Mouse (Mus musculus) mature B cell (primary cell): ENCODE measurements around the gene Arl4d.
"Not testable (repeated sequence)": the region's sequence is repeated elsewhere in the genome, so short reads cannot be mapped to it uniquely, and the experiment has no call there.

ENCODE experiments used
- in situ Hi-C: fragments of 300-500 bp; cut with MboI; formaldehyde crosslinking; loops from 2 replicates; pipeline ENCODE4 v1.14.3; 2019

Arl4d gene

DNA sequence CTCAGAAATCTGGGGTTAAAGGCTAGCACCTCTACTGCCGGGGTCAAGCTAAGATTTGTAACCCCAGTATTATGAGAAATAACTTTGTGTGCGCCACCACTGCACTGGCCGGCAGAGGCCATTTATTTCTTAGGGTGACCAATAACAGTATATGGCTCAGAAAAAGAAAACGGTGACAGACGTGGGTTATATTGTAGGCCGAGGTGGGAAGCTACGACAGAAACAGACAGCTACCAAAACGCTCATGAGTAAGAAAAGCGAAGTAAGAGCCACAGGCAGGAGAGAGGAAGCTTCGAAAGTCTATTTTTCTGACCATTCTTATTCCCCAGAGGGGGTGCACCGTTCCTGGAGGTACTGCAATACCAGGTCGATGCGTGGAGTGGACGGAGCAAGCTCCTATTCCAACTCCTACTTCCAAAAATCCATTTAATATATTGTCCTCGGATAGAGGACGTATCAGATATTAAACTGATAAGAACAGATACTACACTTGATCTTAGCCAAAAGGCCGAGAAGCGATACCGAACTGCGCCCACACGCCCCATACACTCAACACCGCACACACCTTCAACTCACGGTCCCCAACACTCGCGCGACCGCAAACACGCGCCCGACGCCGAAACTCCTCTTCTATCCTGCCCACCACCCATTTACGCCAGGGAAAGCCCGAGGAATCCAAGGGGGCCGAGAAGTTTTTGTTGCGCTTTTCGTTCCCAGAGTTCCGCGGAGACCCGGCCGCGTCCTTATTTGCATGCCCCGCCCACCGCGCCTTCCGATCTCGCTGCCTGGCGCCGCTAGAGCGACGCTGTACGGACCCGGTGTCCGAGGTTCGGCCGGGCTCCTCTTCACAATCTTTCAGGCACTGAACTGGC, 19.7 kb upstream of the Arl4d start:
- in situ Hi-C loops, result not testable (repeated sequence)

DNA sequence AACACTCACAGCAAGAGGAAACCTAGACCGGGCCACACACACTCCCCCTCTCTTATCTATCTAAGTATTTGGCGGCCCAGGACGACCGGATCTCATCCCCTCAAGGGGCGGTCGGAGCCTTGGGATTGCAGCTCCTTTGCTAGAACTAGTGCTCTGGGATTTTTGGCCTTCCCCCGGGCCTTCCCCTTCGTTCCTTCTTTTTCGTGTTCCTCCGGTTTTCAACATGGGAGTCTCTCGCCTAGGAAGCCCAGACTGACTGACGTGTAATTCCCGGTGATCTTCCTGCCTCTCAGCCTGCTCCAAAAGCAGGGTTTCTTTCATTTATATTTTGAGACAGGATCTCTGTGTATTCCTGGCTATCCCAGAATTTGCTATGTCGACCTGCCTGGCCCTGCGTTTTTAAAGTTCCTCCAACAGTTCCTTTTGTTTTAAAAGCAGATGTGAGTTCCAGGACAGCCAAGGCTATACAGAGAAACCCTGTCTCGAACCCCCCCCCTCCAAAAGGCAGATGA, 19.0 kb upstream of the Arl4d start:
- in situ Hi-C loops, result not testable (repeated sequence)

DNA sequence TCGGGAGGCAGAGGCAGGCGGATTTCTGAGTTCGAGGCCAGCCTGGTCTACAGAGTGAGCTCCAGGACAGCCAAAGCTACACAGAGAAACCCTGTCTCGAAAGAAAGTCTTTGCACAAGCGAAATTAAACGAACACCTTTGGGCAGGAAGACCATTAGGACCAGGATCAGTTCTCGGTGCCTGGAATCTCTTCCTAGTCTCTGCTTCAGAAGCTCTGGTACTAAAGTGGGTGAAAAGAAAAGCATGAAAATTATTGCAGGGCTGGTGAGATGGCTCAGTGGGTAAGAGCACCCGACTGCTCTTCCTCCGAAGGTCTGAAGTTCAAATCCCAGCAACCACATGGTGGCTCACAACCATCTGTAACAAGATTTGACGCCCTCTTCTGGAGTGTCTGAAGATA, 18.2 kb upstream of the Arl4d start:
- in situ Hi-C loops, result not testable (repeated sequence)

DNA sequence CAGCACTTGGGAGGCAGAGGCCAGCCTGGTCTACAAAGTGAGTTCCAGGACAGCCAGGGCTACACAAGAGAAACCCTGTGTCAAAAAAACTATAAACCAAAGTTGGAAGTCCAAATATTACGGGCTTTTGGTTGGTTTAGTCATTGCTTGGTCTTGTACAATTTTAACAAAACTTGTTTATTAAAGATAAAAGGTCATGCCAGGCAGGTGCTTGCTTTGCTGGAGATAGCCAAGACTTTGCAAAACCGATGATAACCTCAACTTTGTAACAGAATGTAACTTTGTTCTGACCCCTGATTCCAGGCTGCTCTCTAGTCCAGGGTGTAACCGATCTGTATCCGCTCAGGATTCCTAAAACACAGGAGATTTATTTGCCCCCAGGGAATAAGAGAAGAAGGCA, 9.0 kb upstream of the Arl4d start:
- in situ Hi-C loops, result no loop called here

GRCm38 (mm10) chr11:101657528-101657885, 7.8 kb upstream of the Arl4d start:
- in situ Hi-C loops, result no loop called here

- in situ Hi-C loops, result not testable (repeated sequence)
Measured at GRCm38 (mm10) chr11:101657886-101658750, 7.2 kb upstream of the Arl4d start.

GRCm38 (mm10) chr11:101658751-101659558, 6.4 kb upstream of the Arl4d start:
- in situ Hi-C loops, result no loop called here

- in situ Hi-C loops, result loop anchor here (5.0 kb wide), 1 partner anchor 71 kb away; the partner anchor contains the start of gene Dhx8
Measured at GRCm38 (mm10) chr11:101661191-101661590, 4.2 kb upstream of the Arl4d start.

DNA sequence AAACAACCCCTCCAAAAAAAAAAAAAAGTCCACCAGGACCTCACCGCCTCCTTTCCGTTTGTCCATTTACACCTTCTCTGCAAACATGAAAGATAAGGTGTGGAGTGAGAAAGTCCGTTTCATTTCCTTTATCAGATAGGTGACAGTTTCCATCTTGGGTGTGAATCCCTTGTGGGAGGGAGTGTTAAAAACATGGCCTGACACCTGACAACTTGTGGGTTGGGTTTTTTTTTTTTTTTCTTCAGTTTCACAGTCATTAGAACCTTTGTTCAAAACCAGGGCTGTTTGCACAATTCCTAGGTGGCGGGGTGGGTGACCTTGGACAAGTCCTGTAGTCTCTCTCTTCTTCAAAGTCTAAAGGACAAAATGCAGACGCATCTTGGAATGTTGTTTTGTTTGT, 3.6 kb upstream of the Arl4d start:
- in situ Hi-C loops, result loop anchor here (5.0 kb wide), 1 partner anchor 71 kb away; the partner anchor contains the start of gene Dhx8

DNA sequence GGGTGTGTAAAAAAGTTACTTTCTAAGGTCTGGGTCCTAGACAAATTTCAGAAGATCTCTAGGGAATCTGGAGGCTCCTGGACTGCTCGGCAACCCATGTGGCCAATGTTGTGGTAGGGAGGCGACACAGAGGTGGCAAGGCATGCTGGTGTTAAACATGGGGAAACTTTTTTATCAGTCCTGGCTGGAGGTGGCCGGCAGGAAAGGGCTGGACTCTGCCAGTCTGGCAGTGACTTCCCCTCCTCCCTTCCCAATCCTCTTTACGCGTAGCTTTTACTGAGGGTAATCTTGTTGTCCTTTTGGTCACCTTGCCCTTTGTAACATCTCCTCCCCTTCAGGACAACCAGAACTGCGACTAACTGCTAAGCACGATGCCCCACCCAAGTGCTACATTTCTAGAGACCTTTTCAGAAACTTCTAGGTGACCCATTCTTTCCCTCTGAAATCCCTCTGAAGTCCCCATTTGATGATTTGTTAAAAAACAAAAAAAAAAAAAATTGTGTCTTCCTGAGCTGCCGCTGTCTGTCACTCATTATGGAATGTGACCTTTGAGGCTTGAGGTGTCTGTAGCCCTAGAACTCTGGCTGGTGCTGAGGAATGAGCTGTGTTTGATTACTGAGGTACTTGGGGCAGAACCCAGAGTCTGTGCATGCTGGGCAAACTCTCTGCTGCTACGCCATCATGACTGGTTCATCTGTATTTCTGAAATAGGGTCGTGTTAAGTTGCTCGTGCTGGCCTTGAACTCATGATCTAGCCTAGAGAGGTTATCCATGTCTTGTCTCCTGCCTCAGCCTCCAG, 1.9 kb upstream of the Arl4d start:
- in situ Hi-C loops, result loop anchor here (5.0 kb wide), 1 partner anchor 69 kb away; the partner anchor contains the start of gene Dhx8

DNA sequence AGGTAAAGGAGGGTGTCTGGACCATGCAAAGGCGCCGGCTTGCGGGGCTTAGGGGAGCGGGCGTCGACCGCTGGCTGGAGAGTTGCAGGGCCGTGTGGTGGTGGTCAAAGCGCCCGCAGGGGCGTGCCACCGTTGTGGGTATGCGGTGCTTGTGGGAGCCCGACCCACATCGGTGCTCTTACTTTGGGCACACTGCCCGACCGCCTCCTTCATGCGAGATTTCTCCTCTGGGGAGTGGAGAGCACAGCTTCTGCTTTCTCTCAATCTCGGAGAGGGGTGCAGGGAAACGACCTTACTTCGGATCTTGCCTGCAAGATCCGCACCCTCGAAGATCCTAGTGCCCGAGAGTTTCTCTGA, 273 bp downstream of the Arl4d start:
- in situ Hi-C loops, result no loop called here

DNA sequence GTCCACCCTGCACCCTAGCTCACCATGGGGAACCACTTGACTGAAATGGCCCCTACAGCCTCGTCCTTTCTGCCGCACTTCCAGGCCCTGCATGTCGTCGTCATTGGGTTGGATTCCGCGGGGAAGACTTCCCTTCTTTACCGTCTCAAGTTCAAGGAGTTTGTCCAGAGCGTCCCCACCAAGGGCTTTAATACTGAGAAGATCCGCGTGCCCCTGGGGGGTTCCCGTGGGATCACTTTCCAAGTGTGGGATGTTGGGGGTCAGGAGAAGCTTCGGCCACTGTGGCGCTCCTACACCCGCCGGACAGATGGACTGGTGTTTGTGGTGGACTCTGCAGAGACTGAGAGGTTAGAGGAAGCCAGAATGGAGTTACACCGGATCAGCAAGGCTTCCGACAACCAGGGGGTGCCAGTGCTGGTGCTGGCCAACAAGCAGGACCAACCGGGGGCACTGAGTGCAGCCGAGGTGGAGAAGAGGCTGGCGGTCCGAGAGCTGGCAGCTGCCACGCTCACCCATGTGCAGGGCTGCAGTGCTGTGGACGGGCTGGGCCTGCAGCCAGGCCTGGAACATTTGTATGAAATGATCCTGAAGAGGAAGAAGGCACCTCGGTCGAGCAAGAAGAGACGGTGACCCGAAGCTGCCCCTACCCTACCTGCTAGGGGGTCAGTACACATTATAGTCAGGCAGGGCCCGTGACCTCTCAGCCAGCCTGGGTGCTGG, 1.4 kb downstream of the Arl4d start:
- in situ Hi-C loops, result no loop called here

DNA sequence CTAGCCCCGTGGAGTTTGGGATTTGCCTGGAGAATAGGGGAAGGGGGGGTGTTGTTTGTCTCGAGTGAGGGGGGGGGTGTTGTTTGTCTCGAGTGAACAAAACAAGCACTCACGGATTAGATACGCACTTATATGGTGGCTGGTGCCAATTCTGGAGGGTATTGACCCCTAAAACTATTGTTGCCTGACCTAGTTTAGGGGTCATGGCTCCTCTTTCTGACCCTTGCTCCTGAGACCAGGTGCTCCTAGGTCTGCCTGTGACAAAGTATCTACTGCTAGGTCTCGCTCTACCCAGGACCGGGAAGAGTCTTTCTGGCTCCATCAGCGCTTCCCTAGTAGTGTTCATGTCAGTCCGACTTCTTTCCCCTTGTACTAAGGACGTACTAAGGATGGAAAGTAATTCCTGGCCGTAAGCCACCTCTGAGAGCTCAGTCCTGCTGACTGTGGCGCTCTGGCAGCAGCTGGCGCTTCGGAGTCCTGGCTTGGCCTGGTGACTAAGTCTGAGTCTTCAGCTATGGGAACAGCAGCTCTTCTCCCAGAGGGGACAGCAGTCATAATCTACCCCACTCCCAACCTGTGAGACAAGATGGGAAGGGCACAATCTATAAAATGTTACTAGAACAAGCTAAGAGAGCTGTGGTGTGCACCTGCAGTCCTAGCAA, 2.7 kb downstream of the Arl4d start:
- in situ Hi-C loops, result no loop called here

- in situ Hi-C loops, result no loop called here
Measured at GRCm38 (mm10) chr11:101668546-101669261, 3.4 kb downstream of the Arl4d start.

DNA sequence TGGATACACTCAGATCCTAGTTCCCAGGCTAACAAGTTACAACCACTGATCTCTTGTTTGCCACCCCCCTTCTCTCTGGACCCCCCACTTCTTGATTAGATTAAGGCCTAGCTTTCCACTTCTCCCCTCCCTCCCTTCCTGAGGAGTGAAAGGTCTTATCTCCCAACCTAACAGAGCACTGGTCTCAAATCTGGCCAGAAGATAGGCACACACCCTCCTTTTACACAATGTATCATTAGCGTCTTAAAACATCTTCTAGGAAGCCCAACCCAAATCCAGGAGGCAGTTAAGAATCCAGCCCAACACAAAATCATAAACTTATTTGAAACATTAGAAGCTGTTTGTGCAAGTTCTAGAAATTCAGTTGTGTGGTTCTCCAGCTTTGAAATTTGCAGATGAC, 5.0 kb downstream of the Arl4d start:
- in situ Hi-C loops, result no loop called here

DNA sequence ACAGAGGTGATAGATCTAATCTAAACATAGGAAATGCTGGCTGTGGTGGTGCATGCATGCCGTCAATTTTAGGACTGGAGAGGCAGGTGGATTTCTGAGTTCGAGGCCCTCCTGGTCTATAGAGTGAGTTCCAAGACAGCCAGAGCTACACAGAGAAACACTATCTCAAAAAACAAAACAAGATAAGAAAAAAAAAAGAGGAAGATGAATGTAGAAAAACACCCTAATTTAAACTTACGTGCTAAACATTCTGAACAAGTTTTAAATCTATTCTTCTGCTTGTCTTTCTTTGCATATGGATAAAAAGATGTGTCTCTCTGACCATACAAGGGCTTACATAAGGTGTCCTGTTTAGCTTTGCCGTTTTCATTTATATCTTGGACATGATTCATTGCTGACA, 5.9 kb downstream of the Arl4d start:
- in situ Hi-C loops, result no loop called here

- in situ Hi-C loops, result no loop called here
Measured at GRCm38 (mm10) chr11:101673010-101673642, 7.8 kb downstream of the Arl4d start.

DNA sequence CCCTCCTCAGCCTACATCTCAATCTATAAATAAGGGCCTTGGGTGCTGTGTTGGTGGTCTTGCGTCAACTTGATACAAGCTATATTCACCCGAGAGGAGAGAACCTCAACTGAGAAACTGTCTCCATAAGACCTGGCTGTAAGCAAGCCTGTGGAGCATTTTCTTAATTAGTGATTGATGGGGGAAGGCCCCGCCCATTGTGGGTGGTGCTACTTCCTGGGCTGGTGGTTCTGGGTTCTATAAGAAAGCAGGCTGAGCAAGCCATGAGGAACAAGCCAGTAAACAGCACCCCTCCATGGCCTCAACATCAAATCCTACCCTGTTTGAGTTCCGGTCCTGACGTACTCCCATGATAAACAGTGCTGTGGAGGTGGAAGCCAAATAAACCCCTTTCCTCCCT, 8.8 kb downstream of the Arl4d start:
- in situ Hi-C loops, result no loop called here

- in situ Hi-C loops, result no loop called here
Measured at GRCm38 (mm10) chr11:101675349-101675748, 10.0 kb downstream of the Arl4d start.
